Mouse (Mus musculus) cerebellum, adult (tissue): Measurements from ENCODE around the gene Nxf3.

ENCODE experiments used
- ATAC-seq: cut with Nextera tagmentation; 2 replicates; pipeline ENCODE4 v1.9.2; 2017; ENCODE audit warnings: mild to moderate bottlenecking, moderate library complexity, mixed read lengths; ENCODE audit not compliant: insufficient number of reproducible peaks, low FRiP score, low TSS enrichment

The Nxf3 gene

GRCm38 (mm10) chrX:136085155-136085554 lies at the start of gene Nxf3:
TSS of gene Nxf3 (minus strand) at chrX:136085255.
- ATAC-seq, result no peak

- ATAC-seq, result no peak
Measured at GRCm38 (mm10) chrX:136127744-136128064, 42.6 kb upstream of the Nxf3 start.

DNA sequence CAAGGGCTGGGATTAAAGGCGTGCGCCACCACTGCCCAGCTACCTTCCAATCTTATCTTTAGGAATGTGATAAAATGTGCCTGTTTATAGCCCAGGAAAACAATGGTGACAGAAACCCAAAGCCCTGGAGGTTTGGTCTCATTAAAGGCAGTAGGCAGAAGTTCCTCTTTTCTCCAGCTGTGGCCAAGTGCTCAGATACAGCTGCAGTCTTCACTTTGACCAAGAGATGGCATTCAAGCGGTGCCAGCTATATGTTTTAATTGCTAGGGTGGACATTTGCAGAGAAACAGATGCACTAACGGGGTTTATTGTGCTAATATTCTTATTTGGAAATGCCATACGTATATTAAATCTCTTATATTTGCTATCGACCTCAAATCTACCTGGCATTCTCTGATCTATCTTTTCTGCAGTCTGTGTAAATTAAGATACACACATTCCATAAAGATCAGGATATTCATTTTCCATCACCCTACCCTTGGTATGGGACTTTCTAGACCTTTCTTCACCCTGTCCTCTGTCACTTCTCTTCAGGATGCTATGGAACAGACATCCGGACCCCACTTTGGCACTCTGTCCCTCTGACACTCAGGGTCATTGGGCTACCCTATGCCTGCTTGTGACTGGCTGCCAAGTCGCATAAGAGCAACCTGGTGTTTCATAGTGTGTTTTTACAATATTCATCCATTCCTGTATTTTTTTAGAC lies 42.1 kb upstream of the Nxf3 start:
- no peak for ATAC-seq

DNA sequence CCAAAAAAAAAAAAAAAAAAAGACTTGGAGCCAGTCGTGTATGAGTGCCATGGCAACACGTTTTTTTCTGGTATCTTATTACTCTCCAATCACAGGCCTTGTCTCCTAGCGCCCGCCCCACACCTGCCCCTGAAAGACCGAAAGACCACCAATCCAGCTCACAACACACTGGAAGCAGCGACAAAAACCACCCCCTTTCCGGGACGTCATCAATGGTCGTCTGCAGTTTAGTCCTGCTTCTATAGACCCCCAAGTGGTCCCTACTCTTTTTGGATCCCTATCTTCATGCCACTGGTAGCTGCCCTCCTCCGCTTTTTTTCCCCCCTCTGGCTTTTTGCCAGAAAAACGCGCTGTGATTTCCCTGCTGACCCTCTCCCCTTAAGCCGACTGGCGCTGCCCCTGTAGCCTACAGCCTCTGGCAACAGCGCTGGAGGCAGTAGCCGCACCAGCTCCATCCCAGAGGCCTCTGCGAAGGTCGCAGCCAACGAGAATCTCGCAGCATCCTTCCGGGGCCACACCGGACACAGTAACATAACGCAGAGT lies 30.4 kb upstream of the Nxf3 start:
- ATAC-seq, result peak; percentile 98

GRCm38 (mm10) chrX:136115015-136115414 lies 30.0 kb upstream of the Nxf3 start:
- ATAC-seq, result no peak

DNA sequence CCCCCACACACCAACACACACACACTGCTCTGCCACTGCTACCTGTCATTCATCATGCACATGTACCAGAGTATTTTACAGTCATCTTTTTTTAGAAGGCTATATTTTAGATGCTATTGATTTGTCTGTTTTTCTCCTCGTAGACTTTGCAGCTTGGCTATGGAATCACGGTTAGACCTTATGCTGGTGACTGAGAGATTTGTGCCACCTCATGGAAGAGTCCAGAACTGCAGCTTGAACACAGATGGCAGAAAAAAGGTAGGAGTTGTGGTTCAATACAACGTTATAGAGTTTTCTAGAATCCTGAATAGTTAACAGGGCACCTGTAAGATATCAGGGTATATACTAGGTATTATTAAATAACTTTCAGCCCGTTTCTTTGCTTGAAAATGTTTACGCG lies 22.9 kb upstream of the Nxf3 start:
- peak; percentile 61 for ATAC-seq

DNA sequence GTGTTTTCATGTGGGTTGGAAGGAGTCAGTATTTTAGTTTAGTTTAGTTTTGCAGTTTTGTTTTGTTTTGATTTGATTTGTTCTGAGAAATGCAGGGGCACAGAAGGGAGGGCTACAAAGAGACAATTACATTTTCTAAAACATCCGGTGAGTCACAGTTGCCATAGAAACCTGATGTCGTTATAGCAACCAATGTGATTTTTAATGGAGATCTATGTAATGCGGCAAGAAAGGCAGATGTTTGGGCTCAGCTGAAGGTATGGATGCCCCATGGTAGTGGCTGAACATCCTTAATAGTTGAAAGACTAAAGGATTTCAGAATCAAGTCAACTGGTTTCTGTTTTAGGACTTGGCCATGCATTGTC lies 19.7 kb upstream of the Nxf3 start:
- ATAC-seq, result no peak

DNA sequence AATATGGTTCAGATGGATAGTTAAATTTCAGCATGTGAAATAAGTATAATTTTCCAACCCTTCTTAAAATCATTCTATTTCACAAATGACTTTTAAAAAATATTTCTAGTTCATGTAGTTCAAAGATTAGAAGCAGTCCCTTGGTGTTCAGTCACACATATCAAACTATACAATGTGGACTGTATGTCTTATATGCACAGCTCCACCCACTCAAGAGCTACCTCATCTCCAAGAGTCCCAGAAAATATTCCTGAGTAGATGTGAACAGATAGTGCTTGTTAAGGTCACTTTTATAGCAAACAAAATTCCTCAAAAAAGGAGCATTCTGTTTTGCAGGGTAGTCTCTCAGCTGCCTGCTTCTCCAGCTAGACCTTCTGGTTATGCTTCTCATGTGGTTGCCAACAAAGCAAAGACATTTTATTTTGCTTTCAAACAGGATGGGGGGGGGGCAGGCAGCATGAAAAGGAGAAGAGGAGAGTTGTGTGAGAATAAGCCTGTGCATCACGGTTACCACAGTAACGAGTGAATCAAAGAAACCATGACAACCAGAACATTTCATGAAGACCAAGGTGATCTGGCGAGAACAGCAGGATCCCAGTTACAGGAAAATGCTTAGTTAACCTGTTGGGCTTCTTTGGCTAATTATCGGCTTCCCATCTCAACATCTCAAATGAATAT lies 19.1 kb upstream of the Nxf3 start:
- no peak for ATAC-seq

GRCm38 (mm10) chrX:136094421-136094820 lies 9.4 kb upstream of the Nxf3 start:
- no peak for ATAC-seq

- ATAC-seq, result no peak
Measured at GRCm38 (mm10) chrX:136092497-136093279, 7.6 kb upstream of the Nxf3 start.

GRCm38 (mm10) chrX:136068020-136068419 lies 17.0 kb downstream of the Nxf3 start, which contains the start of gene Bex2:
TSS of gene Bex2 (minus strand) at chrX:136068236.
- peak; percentile 97 for ATAC-seq

DNA sequence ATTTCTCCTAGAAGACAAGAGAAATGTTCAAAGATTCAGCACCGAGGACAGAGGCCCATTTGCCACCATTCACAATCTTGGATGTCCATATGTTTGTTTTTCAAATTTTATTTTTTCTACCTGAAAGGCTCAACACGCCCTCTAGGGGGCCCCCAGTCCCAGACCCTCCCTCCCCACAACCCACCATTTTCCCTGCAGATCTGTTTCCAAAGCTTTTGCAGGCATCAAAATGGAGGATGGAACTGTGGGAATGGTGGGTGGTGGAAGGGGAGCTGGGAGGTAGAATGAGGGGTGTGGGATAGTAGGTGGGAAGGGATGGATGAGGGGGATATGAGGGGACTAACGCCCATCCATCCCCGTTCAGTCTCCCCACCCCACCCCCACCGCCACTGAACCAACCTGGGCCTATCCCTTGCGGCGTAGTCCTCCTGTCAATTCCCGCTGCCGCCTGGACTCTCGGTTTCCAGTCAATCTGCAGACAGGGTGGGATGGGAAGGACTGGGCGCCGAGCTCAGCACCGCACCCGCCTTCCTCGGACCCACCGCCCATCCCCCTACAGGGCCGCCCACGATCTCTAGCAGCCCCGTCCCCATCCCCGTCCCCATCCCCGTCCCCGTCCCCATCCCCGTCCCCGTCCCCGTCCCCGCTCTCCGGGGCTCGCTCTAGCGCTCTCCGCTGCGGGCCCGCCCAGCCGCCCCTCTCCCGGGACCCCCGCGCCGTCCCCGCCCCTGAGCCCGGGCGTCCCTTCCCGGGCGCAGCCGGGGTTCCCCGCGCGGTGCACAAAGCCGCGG lies 17.7 kb downstream of the Nxf3 start:
- 0 out of 2 replicates have a peak, but pooled peaks have one; percentile 22 for ATAC-seq

DNA sequence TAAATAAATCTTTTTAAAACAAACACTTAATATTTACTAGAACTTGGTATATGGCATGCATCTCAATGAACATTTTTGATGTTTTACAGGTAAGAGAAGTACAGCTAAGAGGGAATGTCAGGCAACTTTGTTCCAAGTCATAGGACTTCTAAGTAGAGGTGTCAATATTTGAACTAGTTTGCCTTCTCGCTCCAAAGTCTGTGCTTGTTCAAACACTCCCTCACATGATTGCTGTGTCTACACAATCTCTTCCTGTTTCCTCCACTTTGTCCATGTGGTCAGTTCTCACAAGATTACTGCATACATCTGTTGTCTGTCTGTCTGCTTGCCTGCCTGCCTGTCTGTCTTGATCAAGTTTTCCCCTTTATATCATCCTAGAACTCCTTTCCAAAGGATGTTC lies 24.4 kb downstream of the Nxf3 start:
- ATAC-seq, result no peak

DNA sequence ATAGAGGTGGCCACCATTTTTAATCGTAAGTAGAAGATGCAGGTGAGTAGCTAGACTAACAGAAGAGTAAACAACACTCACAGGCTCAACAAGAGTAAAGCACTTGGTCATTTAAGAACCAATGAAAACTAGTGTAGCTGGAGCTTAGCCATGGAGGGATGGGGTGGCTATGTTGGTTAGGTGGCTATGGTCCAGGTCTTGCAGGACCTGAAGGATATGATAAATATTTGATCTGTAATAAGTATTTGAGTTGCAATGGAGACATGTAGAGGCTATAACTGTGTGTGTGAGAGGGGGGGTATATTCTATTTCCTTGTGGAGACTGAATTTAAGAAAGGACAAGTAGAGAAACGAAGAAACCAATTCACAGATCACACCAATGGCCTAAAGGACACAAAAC lies 33.8 kb downstream of the Nxf3 start:
- ATAC-seq, result no peak

DNA sequence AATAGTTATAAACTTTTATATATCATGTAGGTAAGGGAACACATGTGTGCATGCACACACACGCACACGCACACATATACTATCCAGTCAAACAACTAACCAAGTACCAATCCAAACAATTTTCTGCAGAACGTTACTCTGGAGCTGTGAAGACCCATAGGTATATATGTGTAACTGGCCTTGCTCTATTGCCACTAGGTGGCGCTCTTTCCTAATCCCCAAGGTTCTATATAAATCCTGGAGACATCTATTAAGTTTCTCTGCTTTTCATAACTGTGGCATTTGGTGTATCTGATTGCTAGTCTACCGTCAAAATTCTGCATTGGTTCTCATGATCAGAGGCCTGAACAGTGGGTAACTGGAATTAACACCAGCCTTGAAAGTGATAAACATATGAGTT lies 37.5 kb downstream of the Nxf3 start:
- ATAC-seq, result peak; percentile 64; the same call in 1 of the 2 replicates

DNA sequence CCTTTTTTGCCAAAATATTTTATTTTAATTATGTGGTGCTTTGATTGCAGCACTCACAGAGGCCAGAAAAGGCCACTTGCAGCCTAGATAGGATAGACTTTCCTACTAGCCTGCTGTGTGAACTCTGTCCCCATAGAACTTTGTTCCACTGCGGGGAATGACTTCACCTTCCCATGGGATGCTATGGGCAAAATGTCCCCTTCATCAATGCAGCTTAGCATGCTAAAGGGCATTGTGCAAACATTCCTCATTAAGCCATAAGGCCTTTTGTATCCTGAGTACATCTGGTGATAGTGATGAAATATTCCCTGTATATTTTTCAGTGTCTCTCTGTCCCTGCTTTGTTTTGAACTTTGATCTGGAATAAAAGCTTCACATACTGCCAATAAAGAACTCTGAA lies 41.3 kb downstream of the Nxf3 start:
- no peak for ATAC-seq

- ATAC-seq, result peak; percentile 90
Measured at GRCm38 (mm10) chrX:136032799-136033763, 52.0 kb downstream of the Nxf3 start, which contains the start of gene Arxes1. TSS of gene Arxes1 (plus strand) at chrX:136033367.

DNA sequence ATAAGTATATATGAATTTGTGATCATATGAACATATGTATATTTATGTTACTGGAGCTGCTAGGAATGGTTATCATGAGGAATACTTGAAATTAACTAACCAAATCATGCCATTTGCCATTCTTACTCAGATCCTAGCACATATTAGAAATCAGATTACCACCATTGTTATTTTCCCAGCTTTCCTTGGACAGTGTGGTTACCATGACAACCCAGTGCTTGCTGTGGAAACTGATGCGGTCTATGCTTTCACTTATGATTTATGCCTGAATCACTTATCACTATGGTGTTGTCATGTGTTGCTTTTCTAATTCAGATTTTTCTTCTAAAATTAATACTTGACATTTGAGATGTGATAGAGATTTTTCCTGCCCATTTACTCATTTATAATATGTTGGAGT lies 54.7 kb downstream of the Nxf3 start:
- no peak for ATAC-seq
